Mouse (Mus musculus) E14TG2a.4 (cell line): ENCODE results near the gene Napa.

ENCODE experiments used
- CTCF ChIP-seq: conservative IDR thresholded peaks from 2 replicates; pipeline ENCODE4 v1.5.1; 2014; ENCODE audit warnings: low read length
- NANOG ChIP-seq: IDR thresholded peaks from 2 replicates; pipeline ENCODE4 v1.6.1; 2014; ENCODE audit warnings: borderline replicate concordance, low read length, mixed read lengths
- POU5F1 ChIP-seq: IDR thresholded peaks from 2 replicates; pipeline ENCODE4 v1.6.1; 2014; ENCODE audit warnings: low read length, borderline replicate concordance

DNA sequence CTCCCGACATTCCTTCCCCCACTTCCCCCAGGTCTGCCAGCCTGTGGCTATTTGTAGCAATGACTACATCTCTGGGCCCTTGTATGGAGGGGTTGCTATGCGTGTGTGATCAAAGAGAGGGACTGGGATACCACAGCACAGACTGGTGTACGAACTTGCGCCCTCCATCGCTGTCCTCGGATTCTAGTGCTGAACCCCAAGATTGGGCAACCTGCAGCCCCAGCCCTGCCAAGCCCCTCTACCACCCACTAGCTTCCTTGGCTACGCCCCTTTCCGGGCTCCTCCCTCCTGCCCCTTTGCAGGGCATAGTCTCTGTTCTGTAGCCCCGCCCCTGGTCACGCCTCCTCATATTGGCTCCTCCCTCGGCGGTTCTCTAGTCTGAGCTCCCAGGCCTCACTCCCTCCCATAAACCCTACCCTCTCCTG lies 31.2 kb downstream of the Napa start, which contains the start of gene Slc8a2:
- TF ChIP-seq CTCF (no peak), POU5F1 (no peak), NANOG (no peak)
